Mouse (Mus musculus) hindbrain, embryonic 10.5 days (tissue): ENCODE results near the gene Slc38a3. TPM values are rescaled to one million over a fixed set of nuclear protein-coding genes. Genes with fewer than 3 reads are reported as not detected.

Experiments
- DNase-seq: peaks from one replicate; pipeline ENCODE4 v3.0.0-alpha.2; 2017; ENCODE audit warnings: low spot score
- H3K27ac ChIP-seq: fragments of 300-500 bp; sonication (generic); 2 replicates; pipeline ENCODE4 v1.5.1; 2016; ENCODE audit warnings: mild to moderate bottlenecking, moderate library complexity
- H3K27me3 ChIP-seq: fragments of 300-500 bp; sonication (generic); 2 replicates; pipeline ENCODE4 v1.6.1; 2016; ENCODE audit warnings: mild to moderate bottlenecking; ENCODE audit not compliant: poor library complexity, insufficient read depth, severe bottlenecking
- H3K36me3 ChIP-seq: fragments of 300-500 bp; sonication (generic); 2 replicates; pipeline ENCODE4 v1.6.1; 2016; ENCODE audit warnings: mild to moderate bottlenecking, moderate library complexity
- H3K4me1 ChIP-seq: fragments of 300-500 bp; sonication (generic); replicated peaks from 2 replicates; pipeline ENCODE4 v1.6.1; 2016; ENCODE audit warnings: mild to moderate bottlenecking
- H3K4me3 ChIP-seq: fragments of 300-500 bp; sonication (generic); 2 replicates; pipeline ENCODE4 v1.5.1; 2016; ENCODE audit warnings: mild to moderate bottlenecking, moderate library complexity
- H3K9me3 ChIP-seq: fragments of 300-500 bp; sonication (generic); 2 replicates; pipeline ENCODE4 v1.6.1; 2016; ENCODE audit warnings: mild to moderate bottlenecking, moderate library complexity
- WGBS: fragments of 180-500 bp; shearing (Covaris S2); methylation state at CpG from one replicate; pipeline ENCODE4 v1.1.7; 2016; 5-methylcytosine and 5-hydroxymethylcytosine counted together
- polyA plus RNA-seq: library from polyadenylated mRNA; unstranded; fragments of >200 nt; fragmentation: Nextera tagmentation; extraction: Ambion mirVana; gene quantifications from 2 replicates; pipeline ENCODE4 v1.2.1, GENCODE M21; 2016

Slc38a3 gene
- polyA plus RNA-seq: 6.4 and 7.2 TPM in 2 replicates

DNA sequence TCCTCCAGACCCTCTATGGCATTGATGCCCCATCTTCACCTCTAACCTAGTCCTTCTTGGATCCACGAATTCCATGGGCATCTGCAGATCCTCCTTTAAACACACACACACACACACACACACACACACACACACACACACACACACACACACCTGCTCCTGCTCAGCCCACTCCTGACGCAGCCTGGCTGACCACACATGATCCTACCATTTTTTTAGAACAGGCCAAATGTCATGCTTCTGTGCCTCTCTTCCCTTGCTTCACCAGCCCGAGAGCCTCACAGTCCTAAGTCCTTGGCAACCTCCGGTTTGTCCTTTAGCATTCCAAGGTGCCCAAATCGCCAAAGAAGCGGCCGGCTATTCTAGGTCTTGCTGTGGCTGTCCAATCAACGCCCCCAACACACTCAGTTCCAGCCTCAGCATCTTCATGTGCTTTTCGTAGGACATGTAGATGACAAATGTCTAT lies at the start of gene Slc38a3:
Gene Slc38a3, minus strand, starts transcription at position 51 of the 466 bp plus-strand sequence.
- Histone ChIP-seq H3K9me3 (no peaks in the 10 kb centered on the region), H3K27me3 (peaks cover 71% of the 10 kb centered on the region), H3K4me3 (peak within 1 kb of the TSS; percentile 13), H3K27ac (peak within 1 kb of the TSS; percentile 50; the same call in 1 of the 2 replicates), H3K36me3 (no peaks in the 10 kb centered on the region), H3K4me1 (peaks cover 55% of the 10 kb centered on the region)
- DNase-seq: no peak
- WGBS: 86% methylated on average over 9 of the region's 9 CpGs

DNA sequence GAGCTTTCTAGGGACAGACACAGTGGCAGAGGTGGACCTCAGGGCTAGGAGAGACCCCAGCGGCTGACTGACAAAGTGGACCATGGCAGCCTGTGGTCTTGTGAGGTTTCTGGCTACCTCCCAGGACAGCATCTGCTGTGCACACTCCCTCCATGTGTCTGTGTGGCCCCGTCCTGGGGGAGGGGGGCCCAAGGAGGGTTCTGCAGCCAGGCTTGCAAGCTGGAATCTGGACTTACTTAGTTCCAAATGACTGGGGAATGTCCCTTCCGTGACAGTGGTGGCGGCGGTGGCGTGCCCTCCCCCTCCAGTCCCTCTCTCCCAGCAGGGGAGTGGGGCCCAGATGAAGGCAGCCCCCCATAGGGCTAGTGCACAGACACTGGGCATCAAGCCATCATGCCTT lies 47.6 kb upstream of the Slc38a3 start:
- no peaks in the 10 kb centered on the region for H3K36me3 ChIP-seq
- 33% methylated on average over 6 of the region's 6 CpGs for WGBS
- peaks cover 46% of the 10 kb centered on the region for H3K27me3 ChIP-seq
- H3K4me1 ChIP-seq: peaks cover 51% of the 10 kb centered on the region
- no peak overlapping the region; the same call in 1 of the 2 replicates for H3K4me3 ChIP-seq
- no peak for DNase-seq
- H3K9me3 ChIP-seq: no peaks in the 10 kb centered on the region
- H3K27ac ChIP-seq: peak overlapping the region; percentile 70

GRCm38 (mm10) chr9:107715632-107716031 lies 46.3 kb upstream of the Slc38a3 start:
- WGBS: 85% methylated on average over 2 of the region's 2 CpGs
- peak overlapping the region; percentile 81; the same call in 1 of the 2 replicates for H3K27ac ChIP-seq
- H3K36me3 ChIP-seq: no peaks in the 10 kb centered on the region
- peaks cover 52% of the 10 kb centered on the region for H3K4me1 ChIP-seq
- H3K27me3 ChIP-seq: peaks cover 51% of the 10 kb centered on the region
- DNase-seq: no peak
- H3K9me3 ChIP-seq: no peaks in the 10 kb centered on the region
- no peak overlapping the region for H3K4me3 ChIP-seq

GRCm38 (mm10) chr9:107714221-107714952 lies 45.1 kb upstream of the Slc38a3 start:
- H3K4me1 ChIP-seq: peaks cover 60% of the 10 kb centered on the region
- 16% methylated on average over 12 of the region's 12 CpGs for WGBS
- DNase-seq: peak; percentile 62

DNA sequence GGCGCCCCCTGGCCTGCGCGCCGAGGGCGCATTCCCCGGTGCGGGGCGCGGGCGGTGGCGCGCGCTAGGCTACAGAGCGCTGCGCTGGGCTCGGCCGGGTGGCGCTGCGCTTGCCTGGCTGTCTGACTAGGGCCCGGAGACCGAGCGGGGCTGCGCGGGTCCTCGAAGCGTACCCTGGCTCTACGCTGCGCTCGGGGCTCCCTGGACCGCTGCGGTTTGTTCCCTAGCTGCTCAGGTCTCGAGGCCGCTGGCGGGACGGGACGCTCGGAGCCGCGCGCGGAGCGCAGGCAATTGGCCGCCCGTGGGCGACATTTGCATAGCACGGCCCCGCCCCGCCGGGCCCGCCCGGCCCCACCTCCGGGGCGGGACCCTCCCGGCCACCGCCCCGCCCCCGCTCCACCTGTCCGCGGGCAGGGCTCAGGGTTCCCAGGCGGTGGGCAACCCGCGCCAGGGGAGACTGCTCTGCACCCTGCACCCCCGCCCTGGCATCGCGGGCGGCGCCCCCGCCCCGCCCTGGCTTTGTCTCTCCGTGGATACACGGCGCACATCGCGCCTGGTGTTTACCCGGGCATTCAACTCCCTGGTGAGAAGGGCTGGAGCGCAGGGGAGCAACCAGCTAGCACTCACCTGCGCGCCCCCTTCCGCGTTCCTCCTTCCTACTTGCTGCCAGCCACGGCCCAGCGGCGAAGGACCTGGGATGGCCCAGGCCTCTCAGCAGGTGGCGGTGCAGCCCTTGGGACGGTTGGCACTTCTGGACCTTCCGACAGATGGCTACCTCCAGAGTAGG lies 40.6 kb upstream of the Slc38a3 start, which contains the start of gene Sema3f:
Gene Sema3f, minus strand, starts transcription at position 779 of the 787 bp plus-strand sequence.
- Histone ChIP-seq H3K27ac (peak within 1 kb of the TSS; percentile 95), H3K4me1 (peaks cover 80% of the 10 kb centered on the region), H3K27me3 (peaks cover 77% of the 10 kb centered on the region), H3K4me3 (peak within 1 kb of the TSS; percentile 83), H3K9me3 (no peaks in the 10 kb centered on the region), H3K36me3 (peaks cover 11% of the 10 kb centered on the region)
- peak; percentile 81 for DNase-seq
- WGBS: under 1% methylated on average over 86 of the region's 86 CpGs

More at GRCm38 (mm10) chr9:107714221-107714952, 45.1 kb upstream of the Slc38a3 start:
- Histone ChIP-seq H3K9me3 (no peaks in the 10 kb centered on the region), H3K27ac (peak overlapping the region; percentile 81), H3K36me3 (no peaks in the 10 kb centered on the region), H3K27me3 (peaks cover 55% of the 10 kb centered on the region), H3K4me3 (peak overlapping the region; percentile 28; the same call in 1 of the 2 replicates)

GRCm38 (mm10) chr9:107709096-107709696 lies 39.9 kb upstream of the Slc38a3 start:
- Histone ChIP-seq H3K4me3 (peak overlapping the region; percentile 83), H3K9me3 (no peaks in the 10 kb centered on the region), H3K27ac (peak overlapping the region; percentile 95), H3K36me3 (peaks cover 18% of the 10 kb centered on the region), H3K4me1 (peaks cover 80% of the 10 kb centered on the region), H3K27me3 (peaks cover 83% of the 10 kb centered on the region)
- under 1% methylated on average over 54 of the region's 55 CpGs for WGBS
- DNase-seq: peak; percentile 46

GRCm38 (mm10) chr9:107708439-107709095 lies 39.2 kb upstream of the Slc38a3 start:
- no peak for DNase-seq
- H3K27me3 ChIP-seq: peaks cover 83% of the 10 kb centered on the region

GRCm38 (mm10) chr9:107707701-107708438 lies 38.5 kb upstream of the Slc38a3 start:
- Histone ChIP-seq H3K27ac (peak overlapping the region; percentile 95), H3K4me1 (peaks cover 83% of the 10 kb centered on the region), H3K4me3 (peak overlapping the region; percentile 83), H3K9me3 (no peaks in the 10 kb centered on the region), H3K36me3 (peaks cover 31% of the 10 kb centered on the region), H3K27me3 (peaks cover 88% of the 10 kb centered on the region)
- peak; percentile 59 for DNase-seq
- WGBS: under 1% methylated on average over 17 of the region's 17 CpGs

More at GRCm38 (mm10) chr9:107708439-107709095, 39.2 kb upstream of the Slc38a3 start:
- WGBS: 1% methylated on average over 21 of the region's 21 CpGs
- Histone ChIP-seq H3K4me3 (peak overlapping the region; percentile 83), H3K4me1 (peaks cover 80% of the 10 kb centered on the region), H3K27ac (peak overlapping the region; percentile 95), H3K36me3 (peaks cover 24% of the 10 kb centered on the region), H3K9me3 (no peaks in the 10 kb centered on the region)

GRCm38 (mm10) chr9:107706781-107707211 lies 37.5 kb upstream of the Slc38a3 start:
- Histone ChIP-seq H3K27me3 (peaks cover 96% of the 10 kb centered on the region), H3K4me1 (peaks cover 94% of the 10 kb centered on the region)
- 2% methylated on average over 14 of the region's 14 CpGs for whole genome bisulfite sequencing

GRCm38 (mm10) chr9:107703337-107704122 lies 34.2 kb upstream of the Slc38a3 start:
- Histone ChIP-seq H3K36me3 (peaks cover 60% of the 10 kb centered on the region), H3K27ac (peak overlapping the region; percentile 62; the same call in 1 of the 2 replicates)

More at GRCm38 (mm10) chr9:107706781-107707211, 37.5 kb upstream of the Slc38a3 start:
- Histone ChIP-seq H3K27ac (peak overlapping the region; percentile 95), H3K4me3 (peak overlapping the region; percentile 83), H3K9me3 (no peaks in the 10 kb centered on the region), H3K36me3 (peaks cover 42% of the 10 kb centered on the region)
- peak; percentile 65 for DNase-seq

More at GRCm38 (mm10) chr9:107703337-107704122, 34.2 kb upstream of the Slc38a3 start:
- peaks cover 100% of the 10 kb centered on the region for H3K4me1 ChIP-seq
- H3K4me3 ChIP-seq: peak overlapping the region; percentile 12; the same call in 1 of the 2 replicates
- H3K27me3 ChIP-seq: peaks cover 88% of the 10 kb centered on the region
- WGBS: 69% methylated on average over 14 of the region's 14 CpGs
- H3K9me3 ChIP-seq: no peaks in the 10 kb centered on the region
- DNase-seq: no peak
